Mouse (Mus musculus) heart, embryonic 11.5 days (tissue): ENCODE data around the gene Ezr. TPM values are rescaled to one million over a fixed set of nuclear protein-coding genes. Genes with fewer than 3 reads are reported as not detected.
"Not testable (repeated sequence)": the region's sequence is repeated elsewhere in the genome, so short reads cannot be mapped to it uniquely, and the experiment has no call there.

Experiments
- ATAC-seq: fragments of 200-750 bp; cut with Nextera tagmentation; replicated peaks from 2 replicates; pipeline ENCODE4 v1.8.0; 2017; ENCODE audit warnings: moderate library complexity; ENCODE audit not compliant: insufficient number of reproducible peaks, low FRiP score, low TSS enrichment
- H3K27ac ChIP-seq: fragments of 300-500 bp; sonication (generic); 2 replicates; pipeline ENCODE4 v1.5.1; 2014; ENCODE audit warnings: mild to moderate bottlenecking, low read depth, low read length
- H3K27me3 ChIP-seq: fragments of 300-500 bp; sonication (generic); 2 replicates; pipeline ENCODE4 v1.6.1; 2014; ENCODE audit warnings: mild to moderate bottlenecking, low read length, mixed read lengths; ENCODE audit not compliant: control insufficient read depth, insufficient read depth
- H3K36me3 ChIP-seq: fragments of 300-500 bp; sonication (generic); 2 replicates; pipeline ENCODE4 v1.6.1; 2014; ENCODE audit warnings: mild to moderate bottlenecking, low read length, moderate library complexity, mixed read lengths; ENCODE audit not compliant: control insufficient read depth, insufficient read depth
- H3K4me1 ChIP-seq: fragments of 300-500 bp; sonication (generic); 2 replicates; pipeline ENCODE4 v1.6.1; 2014; ENCODE audit warnings: low read length; ENCODE audit not compliant: control insufficient read depth, insufficient read depth
- H3K4me2 ChIP-seq: fragments of 300-500 bp; sonication (generic); 2 replicates; pipeline ENCODE4 v1.6.1; 2014; ENCODE audit warnings: mild to moderate bottlenecking, moderate library complexity
- H3K4me3 ChIP-seq: fragments of 300-500 bp; sonication (generic); 2 replicates; pipeline ENCODE4 v1.5.1; 2014; ENCODE audit warnings: low read depth, low read length
- H3K9ac ChIP-seq: fragments of 300-500 bp; sonication (generic); 2 replicates; pipeline ENCODE4 v1.6.1; 2014; ENCODE audit warnings: mild to moderate bottlenecking, low read depth, low read length, moderate library complexity
- H3K9me3 ChIP-seq: fragments of 300-500 bp; sonication (generic); replicated peaks from 2 replicates; pipeline ENCODE4 v1.6.1; 2016; ENCODE audit warnings: low read length; ENCODE audit not compliant: control insufficient read depth
- WGBS: fragments of 180-500 bp; shearing (Covaris S2); extraction: QIAGEN DNeasy Blood & Tissue Kit; methylation state at CpG from one replicate; pipeline ENCODE4 v1.1.7; 2014; ENCODE audit not compliant: insufficient replicate concordance; 5-methylcytosine and 5-hydroxymethylcytosine counted together
- polyA plus RNA-seq: library from polyadenylated mRNA; unstranded; fragments of >200 nt; fragmentation: Nextera tagmentation; extraction: Ambion mirVana; gene quantifications from 2 replicates; pipeline ENCODE4 v1.2.1, GENCODE M21; 2014

Ezr gene
- polyA plus RNA-seq, 1 experiment from 2014 or later = 89.2 TPM

GRCm38 (mm10) chr17:6733322-6733875 is 49.2 kb downstream of the Ezr start:
- H3K27me3 ChIP-seq = no peaks in the 10 kb centered on the region
- H3K9me3 ChIP-seq = no peaks in the 10 kb centered on the region
- no peak overlapping the region for H3K9ac ChIP-seq
- no peak for ATAC-seq
- peaks cover 3% of the 10 kb centered on the region; the same call in 1 of the 2 replicates for H3K4me1 ChIP-seq
- 84% methylated on average over 10 of the region's 10 CpGs for WGBS
- H3K4me2 ChIP-seq = no peak overlapping the region
- no peaks in the 10 kb centered on the region for H3K36me3 ChIP-seq
- no peak overlapping the region for H3K4me3 ChIP-seq
- H3K27ac ChIP-seq = no peak overlapping the region

- H3K36me3 ChIP-seq = no peaks in the 10 kb centered on the region
- H3K4me2 ChIP-seq = no peak overlapping the region
- no peak overlapping the region for H3K27ac ChIP-seq
- H3K9me3 ChIP-seq = no peaks in the 10 kb centered on the region
- no peak overlapping the region for H3K4me3 ChIP-seq
- H3K27me3 ChIP-seq = no peaks in the 10 kb centered on the region
- H3K4me1 ChIP-seq = peaks cover 3% of the 10 kb centered on the region; the same call in 1 of the 2 replicates
- H3K9ac ChIP-seq = no peak overlapping the region
- WGBS = 88% methylated on average over 4 of the region's 4 CpGs
- ATAC-seq = no peak
Observed at GRCm38 (mm10) chr17:6732665-6733064, 49.9 kb downstream of the Ezr start.

- ATAC-seq = no peak
- Histone ChIP-seq H3K9ac (no peak overlapping the region), H3K9me3 (no peaks in the 10 kb centered on the region), H3K36me3 (no peaks in the 10 kb centered on the region), H3K27me3 (no peaks in the 10 kb centered on the region), H3K4me2 (no peak overlapping the region), H3K4me3 (no peak overlapping the region), H3K4me1 (peaks cover 3% of the 10 kb centered on the region; the same call in 1 of the 2 replicates), H3K27ac (no peak overlapping the region)
- WGBS = 84% methylated on average over 12 of the region's 12 CpGs
Observed at GRCm38 (mm10) chr17:6731634-6732033, 51.0 kb downstream of the Ezr start.

- Histone ChIP-seq H3K9me3 (no peaks in the 10 kb centered on the region), H3K27me3 (no peaks in the 10 kb centered on the region), H3K36me3 (no peaks in the 10 kb centered on the region), H3K4me1 (peaks cover 3% of the 10 kb centered on the region; the same call in 1 of the 2 replicates), H3K9ac (no peak overlapping the region), H3K4me2 (no peak overlapping the region), H3K27ac (no peak overlapping the region), H3K4me3 (no peak overlapping the region)
- 66% methylated on average over 8 of the region's 8 CpGs for WGBS
- ATAC-seq = no peak
Observed at GRCm38 (mm10) chr17:6731132-6731531, 51.5 kb downstream of the Ezr start.

GRCm38 (mm10) chr17:6729244-6729742 is 53.3 kb downstream of the Ezr start:
- no peak overlapping the region for H3K4me3 ChIP-seq
- ATAC-seq = no peak
- H3K27me3 ChIP-seq = no peaks in the 10 kb centered on the region
- 34% methylated on average over 6 of the region's 6 CpGs for WGBS
- H3K4me1 ChIP-seq = no peaks in the 10 kb centered on the region
- no peak overlapping the region for H3K9ac ChIP-seq
- H3K36me3 ChIP-seq = no peaks in the 10 kb centered on the region
- H3K4me2 ChIP-seq = no peak overlapping the region
- no peak overlapping the region for H3K27ac ChIP-seq
- H3K9me3 ChIP-seq = no peaks in the 10 kb centered on the region

- no peak overlapping the region for H3K27ac ChIP-seq
- H3K4me3 ChIP-seq = no peak overlapping the region
- no peaks in the 10 kb centered on the region for H3K4me1 ChIP-seq
- no peak for ATAC-seq
- H3K4me2 ChIP-seq = no peak overlapping the region
- H3K9ac ChIP-seq = no peak overlapping the region
- no peaks in the 10 kb centered on the region for H3K9me3 ChIP-seq
- WGBS = 93% methylated on average over 12 of the region's 12 CpGs
- H3K27me3 ChIP-seq = no peaks in the 10 kb centered on the region
- no peaks in the 10 kb centered on the region for H3K36me3 ChIP-seq
Observed at GRCm38 (mm10) chr17:6727996-6728610, 54.5 kb downstream of the Ezr start.

- H3K27me3 ChIP-seq, H3K4me3 ChIP-seq, H3K4me1 ChIP-seq, H3K9ac ChIP-seq, H3K27ac ChIP-seq, H3K36me3 ChIP-seq, H3K4me2 ChIP-seq, H3K9me3 ChIP-seq, ATAC-seq: not testable (repeated sequence)
- 82% methylated on average over 7 of the region's 8 CpGs for WGBS
Observed at GRCm38 (mm10) chr17:6713944-6714343, 68.6 kb downstream of the Ezr start.

GRCm38 (mm10) chr17:6713483-6713882 is 69.1 kb downstream of the Ezr start:
- H3K9ac ChIP-seq, H3K27ac ChIP-seq, ATAC-seq, H3K4me2 ChIP-seq, H3K9me3 ChIP-seq, H3K27me3 ChIP-seq, H3K4me3 ChIP-seq, H3K4me1 ChIP-seq, H3K36me3 ChIP-seq: not testable (repeated sequence)
- 51% methylated on average over 2 of the region's 2 CpGs for WGBS

- WGBS = 68% methylated on average over 2 of the region's 2 CpGs
Observed at GRCm38 (mm10) chr17:6708194-6708593, 74.4 kb downstream of the Ezr start.

More at GRCm38 (mm10) chr17:6708194-6708593, 74.4 kb downstream of the Ezr start:
- H3K4me3 ChIP-seq, H3K4me2 ChIP-seq, ATAC-seq, H3K27me3 ChIP-seq, H3K9ac ChIP-seq, H3K36me3 ChIP-seq, H3K27ac ChIP-seq, H3K9me3 ChIP-seq, H3K4me1 ChIP-seq: not testable (repeated sequence)
